Mouse (Mus musculus): ENCODE data around the gene Myo19. TPM values are rescaled to one million over a fixed set of nuclear protein-coding genes. Genes with fewer than 3 reads are reported as not detected.

Myo19 gene
- 8.3 and 9.7 TPM in 2 replicates for polyA plus RNA-seq (2016; fragmentation: Nextera tagmentation; extraction: Ambion mirVana)

DNA sequence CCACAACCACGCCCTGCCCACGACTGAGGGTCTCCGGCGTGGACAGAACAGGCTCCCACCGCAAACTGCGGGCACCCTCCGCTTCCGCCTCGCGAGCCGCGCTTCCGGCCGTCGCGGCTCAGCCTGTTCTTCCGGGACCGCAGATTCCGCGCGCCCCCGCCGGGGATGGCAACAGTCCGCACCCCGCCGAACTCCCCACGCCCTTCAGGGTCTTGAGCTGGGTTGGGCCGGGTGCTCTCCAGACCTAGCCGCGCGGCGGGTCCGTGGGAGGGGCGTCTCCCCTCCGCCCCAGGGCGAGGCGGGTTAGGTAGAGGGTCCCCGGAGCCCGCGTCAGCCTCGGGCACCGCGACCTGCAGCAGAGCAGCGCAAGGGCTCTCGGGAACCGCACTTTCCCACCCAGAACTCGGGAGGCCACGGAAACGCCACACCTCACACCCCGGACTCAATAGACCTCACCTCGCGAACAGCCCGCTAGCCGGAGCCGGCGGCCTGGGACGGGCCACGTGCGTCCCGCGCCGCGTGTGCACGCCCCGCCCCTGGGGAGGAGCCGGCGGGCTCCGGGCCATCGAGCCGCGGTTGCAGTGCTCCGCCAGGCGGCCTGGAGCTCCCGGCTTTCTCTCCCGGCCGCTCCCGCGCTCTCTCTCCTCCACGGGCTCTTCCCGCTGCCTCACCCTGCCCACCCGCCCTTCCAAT is at the start of gene Myo19, which contains the start of gene Pigw:
TSS of gene Myo19 (plus strand) at position 377 of the 693 bp plus-strand sequence.
TSS of gene Pigw (minus strand) at position 514 of the 693 bp plus-strand sequence.
- H3K36me3 ChIP-seq (replicated peaks), result peaks cover 20% of the 10 kb centered on the region
- WGBS, result 0% methylated on average over 77 of the region's 81 CpGs
- H3K27ac ChIP-seq, result peak within 1 kb of the TSS; percentile 81
- peaks cover 17% of the 10 kb centered on the region for H3K4me1 ChIP-seq
- H3K9me3 ChIP-seq, result no peaks in the 10 kb centered on the region
- H3K4me3 ChIP-seq (replicated peaks), result peak within 1 kb of the TSS; percentile 73
- ATAC-seq (ENCODE audit: low FRiP score), result peak; percentile 96
- peak within 1 kb of the TSS; percentile 88 for H3K4me2 ChIP-seq
- H3K9ac ChIP-seq, result peak within 1 kb of the TSS; percentile 83
- no peaks in the 10 kb centered on the region for H3K27me3 ChIP-seq

DNA sequence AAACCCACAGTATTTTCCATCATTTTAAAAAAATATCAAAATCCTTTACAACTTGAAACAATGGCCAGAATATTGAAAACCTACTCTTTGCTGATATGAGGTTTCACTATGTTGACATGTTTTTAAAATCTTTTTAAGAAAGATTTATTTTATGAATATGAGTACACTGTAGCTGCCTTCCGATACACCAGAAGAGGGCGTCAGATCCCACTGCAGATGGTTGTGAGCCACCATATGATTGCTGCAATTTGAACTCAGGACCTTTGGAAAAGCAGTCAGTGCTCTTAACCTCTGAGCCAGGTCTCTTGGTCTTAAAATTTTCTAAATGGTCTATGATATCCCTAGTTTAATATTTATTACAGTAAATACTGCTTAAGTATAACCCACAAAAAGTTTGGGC is 40.6 kb upstream of the Myo19 start:
- H3K27ac ChIP-seq, result no peak overlapping the region
- H3K36me3 ChIP-seq (replicated peaks), result peaks cover 75% of the 10 kb centered on the region
- H3K4me1 ChIP-seq, result no peaks in the 10 kb centered on the region
- H3K4me2 ChIP-seq, result no peak overlapping the region
- WGBS, result 90% methylated on average over 2 of the region's 2 CpGs
- no peak overlapping the region for H3K9ac ChIP-seq
- no peaks in the 10 kb centered on the region for H3K9me3 ChIP-seq
- H3K4me3 ChIP-seq (replicated peaks), result no peak overlapping the region
- H3K27me3 ChIP-seq, result no peaks in the 10 kb centered on the region
- no peak for ATAC-seq (ENCODE audit: low FRiP score)

DNA sequence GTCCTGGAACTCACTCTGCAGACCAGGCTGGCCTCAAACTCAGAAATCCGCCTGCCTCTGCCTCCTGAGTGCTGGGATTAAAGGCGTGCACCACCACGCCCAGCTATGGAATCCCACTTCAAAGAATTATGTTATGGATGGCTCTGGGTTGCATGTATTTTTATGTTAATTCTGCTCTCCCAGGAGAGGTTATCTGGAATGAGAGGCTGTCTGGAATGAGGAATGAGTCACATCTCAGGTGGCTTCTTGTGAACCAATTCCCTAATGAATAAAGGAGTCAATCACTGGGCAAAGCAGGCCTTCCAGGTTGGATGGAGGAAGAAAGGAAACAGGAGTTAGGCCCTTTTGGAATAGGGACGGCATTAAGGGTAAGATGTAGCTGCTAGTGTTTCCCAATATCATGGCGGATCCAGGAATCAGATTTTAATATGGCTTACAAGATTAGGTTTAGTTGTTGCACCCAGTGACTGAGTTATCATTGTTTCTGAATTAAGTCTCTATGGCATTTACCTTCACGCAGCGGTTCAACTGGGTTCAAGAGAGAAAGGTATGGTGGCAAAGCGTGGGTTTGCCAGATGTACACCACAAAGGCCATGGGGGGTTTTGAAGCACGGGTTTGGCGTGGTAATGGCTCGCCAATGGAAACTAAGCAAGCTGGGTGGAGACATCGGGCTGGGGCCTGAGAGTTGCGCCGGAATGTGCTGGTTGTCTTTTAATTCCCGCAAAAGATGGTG is 33.0 kb upstream of the Myo19 start:
- Histone ChIP-seq H3K36me3 (replicated peaks) (peaks cover 62% of the 10 kb centered on the region), H3K27me3 (no peaks in the 10 kb centered on the region), H3K9ac (no peak overlapping the region), H3K4me2 (no peak overlapping the region), H3K4me1 (no peaks in the 10 kb centered on the region), H3K9me3 (no peaks in the 10 kb centered on the region), H3K27ac (no peak overlapping the region), H3K4me3 (replicated peaks) (no peak overlapping the region)
- no peak for ATAC-seq (ENCODE audit: low FRiP score)
- 96% methylated on average over 15 of the region's 15 CpGs for WGBS

DNA sequence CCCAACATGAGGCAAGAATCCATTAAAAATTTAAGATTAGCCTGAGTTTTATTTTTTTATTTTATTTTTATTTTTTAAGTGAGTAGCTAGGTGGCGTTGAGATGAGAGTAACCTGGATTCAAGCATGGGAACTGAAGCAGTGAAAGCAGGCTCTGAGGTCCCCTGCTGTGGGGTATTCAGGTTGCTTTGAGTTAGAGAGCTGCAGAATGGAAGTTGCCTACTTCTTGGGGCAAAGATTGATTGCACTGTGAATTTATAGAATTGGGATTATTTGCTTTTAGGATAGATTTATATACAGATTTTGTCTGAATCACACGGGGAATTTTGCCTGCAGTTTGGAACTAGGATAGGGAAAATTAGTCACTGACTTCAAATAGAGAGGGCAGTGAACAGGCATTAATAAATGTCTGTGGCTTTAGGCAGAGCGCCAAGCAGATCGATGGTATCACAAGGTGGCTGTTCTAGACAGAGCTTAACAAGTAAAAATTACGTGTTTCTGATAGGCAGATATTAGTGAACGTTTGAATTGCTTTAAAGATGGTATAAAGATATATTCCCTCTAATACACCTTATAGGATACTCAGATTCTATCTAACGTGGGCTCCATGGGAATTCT is 32.4 kb upstream of the Myo19 start:
- Histone ChIP-seq H3K4me1 (no peaks in the 10 kb centered on the region), H3K9me3 (no peaks in the 10 kb centered on the region), H3K27ac (no peak overlapping the region), H3K9ac (no peak overlapping the region), H3K36me3 (replicated peaks) (peaks cover 67% of the 10 kb centered on the region), H3K4me3 (replicated peaks) (no peak overlapping the region), H3K27me3 (no peaks in the 10 kb centered on the region), H3K4me2 (no peak overlapping the region)
- ATAC-seq (ENCODE audit: low FRiP score), result no peak
- WGBS, result 90% methylated on average over 7 of the region's 7 CpGs

GRCm38 (mm10) chr11:84855285-84855684 is 24.7 kb upstream of the Myo19 start:
- H3K36me3 ChIP-seq (replicated peaks), result peaks cover 62% of the 10 kb centered on the region
- no peak overlapping the region for H3K9ac ChIP-seq
- no peak overlapping the region for H3K4me2 ChIP-seq
- no peak for ATAC-seq (ENCODE audit: low FRiP score)
- H3K4me3 ChIP-seq (replicated peaks), result no peak overlapping the region
- 95% methylated on average over 6 of the region's 6 CpGs for WGBS
- no peaks in the 10 kb centered on the region for H3K4me1 ChIP-seq
- H3K9me3 ChIP-seq, result no peaks in the 10 kb centered on the region
- H3K27me3 ChIP-seq, result no peaks in the 10 kb centered on the region
- no peak overlapping the region for H3K27ac ChIP-seq

DNA sequence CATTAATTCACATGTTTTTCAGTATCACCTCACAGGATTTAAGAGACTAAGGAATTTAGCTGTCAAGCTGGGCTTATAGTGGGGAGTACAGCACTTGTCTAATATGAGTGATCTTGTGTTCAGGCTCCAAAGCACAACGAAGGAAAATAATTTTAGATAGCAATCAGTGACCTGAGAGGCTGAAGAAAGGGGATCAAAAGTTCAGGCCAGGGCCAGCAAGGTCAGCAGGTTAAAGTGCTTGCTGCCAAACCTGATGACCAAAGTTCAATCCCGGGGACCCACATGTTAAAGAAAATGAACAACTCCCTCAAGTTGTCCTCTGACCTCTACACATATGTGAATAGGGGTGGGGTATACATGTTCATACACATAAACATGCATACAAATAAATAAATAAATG is 14.7 kb upstream of the Myo19 start:
- 85% methylated on average over 2 of the region's 2 CpGs for WGBS
- ATAC-seq (ENCODE audit: low FRiP score), result no peak
- H3K4me2 ChIP-seq, result no peak overlapping the region

DNA sequence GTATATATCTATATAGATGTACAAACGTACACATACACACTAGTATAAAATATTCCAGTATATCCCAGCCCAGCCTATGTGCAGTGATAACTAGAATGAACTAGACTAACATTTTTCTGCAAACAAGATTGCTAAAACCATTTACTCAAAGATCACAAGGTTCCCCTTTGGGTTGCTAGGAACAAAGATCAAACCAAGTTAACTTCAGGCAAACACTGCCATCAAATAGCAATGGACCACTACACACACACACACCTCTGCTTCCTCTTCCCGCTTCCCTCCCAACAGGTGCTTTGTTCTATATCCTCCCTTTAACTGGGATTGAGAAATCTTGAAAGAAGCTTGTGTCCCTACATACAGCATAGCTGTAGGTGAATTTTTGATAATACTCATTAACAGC is 12.4 kb upstream of the Myo19 start:
- Histone ChIP-seq H3K27me3 (no peaks in the 10 kb centered on the region), H3K36me3 (replicated peaks) (no peaks in the 10 kb centered on the region; the same call in 1 of the 2 replicates), H3K4me2 (0 out of 2 replicates have a peak overlapping the region, but pooled peaks have one; percentile 1), H3K4me3 (replicated peaks) (no peak overlapping the region), H3K4me1 (peaks cover 16% of the 10 kb centered on the region), H3K9ac (no peak overlapping the region; the same call in 1 of the 2 replicates), H3K9me3 (no peaks in the 10 kb centered on the region), H3K27ac (no peak overlapping the region)
- no peak for ATAC-seq (ENCODE audit: low FRiP score)
- 92% methylated on average over 2 of the region's 2 CpGs for WGBS

More for the DNA sequence above, 14.7 kb upstream of the Myo19 start:
- no peak overlapping the region for H3K4me3 ChIP-seq (replicated peaks)
- peaks cover 11% of the 10 kb centered on the region for H3K36me3 ChIP-seq (replicated peaks)
- H3K27ac ChIP-seq, result no peak overlapping the region
- H3K9ac ChIP-seq, result no peak overlapping the region
- no peaks in the 10 kb centered on the region for H3K27me3 ChIP-seq
- H3K9me3 ChIP-seq, result no peaks in the 10 kb centered on the region
- peaks cover 16% of the 10 kb centered on the region for H3K4me1 ChIP-seq

- H3K9me3 ChIP-seq, result no peaks in the 10 kb centered on the region
- H3K27ac ChIP-seq, result peak overlapping the region; percentile 97; the same call in 1 of the 2 replicates
- H3K27me3 ChIP-seq, result no peaks in the 10 kb centered on the region
- H3K4me2 ChIP-seq, result peak overlapping the region; percentile 87
- peak overlapping the region; percentile 93 for H3K9ac ChIP-seq
- ATAC-seq (ENCODE audit: low FRiP score), result no peak
- peaks cover 16% of the 10 kb centered on the region for H3K4me1 ChIP-seq
- H3K36me3 ChIP-seq (replicated peaks), result no peaks in the 10 kb centered on the region; the same call in 1 of the 2 replicates
- 21% methylated on average over 7 of the region's 7 CpGs for WGBS
- H3K4me3 ChIP-seq (replicated peaks), result peak overlapping the region; percentile 92
These were observed 11.1 kb upstream of the Myo19 start for GRCm38 (mm10) chr11:84868786-84869259.

DNA sequence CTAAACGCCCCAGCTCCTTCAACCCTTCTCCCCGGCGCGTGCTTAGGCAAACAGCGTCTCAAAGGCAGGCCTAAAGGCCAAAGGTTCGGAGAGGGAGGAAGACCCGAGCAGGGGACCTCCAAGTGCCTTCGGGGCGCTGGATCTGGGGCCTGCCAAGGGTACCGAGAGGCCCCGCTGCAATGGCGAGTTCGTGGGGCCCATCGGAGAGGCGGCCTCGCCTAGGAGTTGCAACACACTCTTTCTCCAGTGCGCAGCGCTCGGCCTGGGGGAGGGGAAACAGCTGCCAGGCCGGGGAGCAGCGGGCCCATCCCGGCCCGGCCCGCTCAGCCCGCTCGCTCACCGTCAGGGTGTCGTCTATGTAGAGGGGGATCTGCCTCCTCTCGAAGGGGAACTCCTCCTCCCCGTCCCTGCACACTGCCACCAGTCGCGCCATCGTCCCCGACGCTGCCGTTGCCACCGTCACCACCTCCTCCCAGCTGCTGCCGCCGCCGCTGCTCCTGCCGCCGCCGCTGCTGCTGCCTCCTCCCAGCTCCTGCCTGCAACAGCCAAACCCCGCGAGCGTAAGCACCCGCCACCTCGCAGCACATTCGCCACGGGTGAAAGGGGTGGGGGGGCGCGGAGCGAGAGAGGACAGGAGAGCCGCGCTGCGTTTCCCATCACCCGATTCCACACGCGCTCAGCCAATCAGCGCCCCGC is 10.3 kb upstream of the Myo19 start:
- peak overlapping the region; percentile 93 for H3K9ac ChIP-seq
- under 1% methylated on average over 59 of the region's 61 CpGs for WGBS
- ATAC-seq (ENCODE audit: low FRiP score), result peak; percentile 90
- peak overlapping the region; percentile 92 for H3K4me3 ChIP-seq (replicated peaks)
- H3K36me3 ChIP-seq (replicated peaks), result no peaks in the 10 kb centered on the region
- peak overlapping the region; percentile 87 for H3K4me2 ChIP-seq
- no peaks in the 10 kb centered on the region for H3K9me3 ChIP-seq
- no peaks in the 10 kb centered on the region for H3K27me3 ChIP-seq
- peaks cover 16% of the 10 kb centered on the region for H3K4me1 ChIP-seq
- H3K27ac ChIP-seq, result peak overlapping the region; percentile 97

- Histone ChIP-seq H3K36me3 (replicated peaks) (no peaks in the 10 kb centered on the region), H3K9ac (peak within 1 kb of the TSS; percentile 93), H3K4me2 (peak within 1 kb of the TSS; percentile 87), H3K9me3 (no peaks in the 10 kb centered on the region), H3K27me3 (no peaks in the 10 kb centered on the region), H3K27ac (peak within 1 kb of the TSS; percentile 97), H3K4me1 (peaks cover 13% of the 10 kb centered on the region), H3K4me3 (replicated peaks) (peak within 1 kb of the TSS; percentile 92)
- WGBS, result under 1% methylated on average over 58 of the region's 62 CpGs
- peak; percentile 88 for ATAC-seq (ENCODE audit: low FRiP score)
These were observed 9.5 kb upstream of the Myo19 start, which contains the start of gene Ggnbp2 for GRCm38 (mm10) chr11:84870337-84871043. Ggnbp2 (minus strand) TSS chr11:84870817.

DNA sequence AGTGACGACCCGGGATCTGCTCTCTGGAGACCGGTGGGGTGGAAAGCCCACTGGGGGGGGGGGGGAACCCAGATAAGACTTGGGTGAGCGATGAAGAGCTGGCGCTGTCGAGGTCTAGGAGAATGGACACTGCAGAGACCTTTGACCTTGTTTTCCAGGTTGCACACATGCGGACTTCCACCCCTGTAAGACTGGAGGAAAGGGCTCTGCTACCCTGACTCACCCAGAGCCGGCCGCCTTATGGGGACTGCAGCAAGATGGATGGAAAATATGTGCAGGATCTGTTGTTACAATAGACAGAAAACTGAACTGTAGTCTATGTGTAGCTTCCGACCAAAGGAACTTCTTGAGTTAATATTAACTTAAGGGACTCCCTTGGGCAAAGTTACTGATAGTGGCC is 8.9 kb upstream of the Myo19 start:
- H3K27ac ChIP-seq, result peak overlapping the region; percentile 97
- H3K36me3 ChIP-seq (replicated peaks), result no peaks in the 10 kb centered on the region
- peak; percentile 49 for ATAC-seq (ENCODE audit: low FRiP score)
- H3K27me3 ChIP-seq, result no peaks in the 10 kb centered on the region
- peak overlapping the region; percentile 92 for H3K4me3 ChIP-seq (replicated peaks)
- peaks cover 13% of the 10 kb centered on the region for H3K4me1 ChIP-seq
- under 1% methylated on average over 10 of the region's 10 CpGs for WGBS
- no peaks in the 10 kb centered on the region for H3K9me3 ChIP-seq
- H3K9ac ChIP-seq, result peak overlapping the region; percentile 93
- peak overlapping the region; percentile 87 for H3K4me2 ChIP-seq
